ENCODE assay signal across 24 mouse cellular contexts in the genomic region with DNA sequence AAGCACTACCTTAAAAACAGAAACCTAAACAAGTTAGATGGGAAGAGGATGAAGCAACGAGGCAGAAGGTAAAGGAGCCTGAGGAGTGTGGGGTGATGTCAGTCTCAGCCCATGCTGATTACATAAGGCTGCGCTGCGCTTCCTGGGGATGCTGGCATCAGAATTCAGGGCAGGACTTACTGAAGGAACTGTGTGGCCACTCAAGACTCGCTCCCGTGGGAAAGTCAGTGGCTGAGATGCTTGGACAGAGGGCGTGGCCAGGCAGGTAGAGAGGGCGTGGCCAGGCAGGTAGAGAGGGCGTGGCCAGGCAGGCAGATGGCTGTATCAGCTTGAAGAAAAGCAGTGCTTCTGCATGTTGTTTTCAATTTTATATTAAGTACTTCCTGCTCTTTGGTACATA. TPM values are rescaled to one million over a fixed set of nuclear protein-coding genes. Genes with fewer than 3 reads are reported as not detected.
DNase-seq lines count a peak whose midpoint lies in the region; ATAC-seq and TF ChIP-seq lines count a peak whose summit lies in the region.
"Had no signal": no experiment of that assay in that cellular context is flagged by ENCODE, and none has a peak within 500 bp of the region (broad histone marks: within the 10 kb centered on the region; RNA-seq: fewer than 3 reads in every experiment).

No protein-coding gene starts in this region.

- H3K9ac ChIP-seq in intestine, embryonic 15.5 days: no peak overlapping the region
- no peak overlapping the region for H3K9ac ChIP-seq in intestine, postnatal 0 days (ENCODE audit: low read depth, low read length)
- no peak overlapping the region for H3K9ac ChIP-seq in midbrain, postnatal 0 days (replicated peaks; ENCODE audit: low read length, poor library complexity, severe bottlenecking)
- H3K9ac ChIP-seq: forebrain, embryonic 15.5 days; heart, embryonic 15.5 days; lung, embryonic 14.5 days; stomach, embryonic 15.5 days had no signal

- H3K9me3 ChIP-seq in intestine, embryonic 15.5 days: no peaks in the 10 kb centered on the region
- H3K9me3 ChIP-seq in intestine, postnatal 0 days (ENCODE audit: control insufficient read depth): no peaks in the 10 kb centered on the region
- H3K9me3 ChIP-seq in midbrain, postnatal 0 days (ENCODE audit: low read length): no peaks in the 10 kb centered on the region
- H3K9me3 ChIP-seq: forebrain, embryonic 15.5 days; heart, embryonic 15.5 days; megakaryocyte, embryonic 14.5 days; stomach, embryonic 15.5 days had no signal

- H3K27me3 ChIP-seq in intestine, embryonic 15.5 days (replicated peaks): no peaks in the 10 kb centered on the region
- no peaks in the 10 kb centered on the region for H3K27me3 ChIP-seq in intestine, postnatal 0 days (replicated peaks; ENCODE audit: control insufficient read depth, insufficient read depth, low read length)
- no peaks in the 10 kb centered on the region for H3K27me3 ChIP-seq in midbrain, postnatal 0 days (ENCODE audit: insufficient read depth, low read length)
- H3K27me3 ChIP-seq: forebrain, embryonic 15.5 days; heart, embryonic 15.5 days; megakaryocyte, embryonic 14.5 days; Patski; stomach, embryonic 15.5 days had no signal

- WGBS in intestine, embryonic 15.5 days: 74% methylated on average over 8 of the region's 8 CpGs
- WGBS in intestine, postnatal 0 days: 65% methylated on average over 8 of the region's 8 CpGs
- WGBS in midbrain, postnatal 0 days: 76% methylated on average over 8 of the region's 8 CpGs

- no peak overlapping the region for H3K4me3 ChIP-seq in intestine, embryonic 15.5 days (replicated peaks)
- H3K4me3 ChIP-seq in intestine, postnatal 0 days (ENCODE audit: low read depth, low read length): no peak overlapping the region
- H3K4me3 ChIP-seq in midbrain, postnatal 0 days (ENCODE audit: low read depth, low read length): no peak overlapping the region
- H3K4me3 ChIP-seq: forebrain, embryonic 15.5 days; heart, adult 2 months; heart, embryonic 15.5 days; megakaryocyte, embryonic 14.5 days; myocyte; stomach, embryonic 15.5 days had no signal

- DNase-seq in cerebellum, adult 11-12 months: peak; percentile 39
- DNase-seq in cerebellum, adult 11 months: no peak
- peak; percentile 27 for DNase-seq in gonadal fat pad, adult 2 months (ENCODE audit: low read depth)
- peak; percentile 63 for DNase-seq in lung, postnatal 25 days (ENCODE audit: low spot score)
- DNase-seq in midbrain, postnatal 0 days (ENCODE audit: low spot score): no peak
- DNase-seq: adrenal gland, adult 8-10 months; heart, adult 2 months; heart, postnatal 4 days; kidney, adult 18-20 months; left cerebral cortex, postnatal 4 days; lung, embryonic 14.5 days; midbrain, embryonic 14.5 days had no signal

- no peak overlapping the region for H3K27ac ChIP-seq in intestine, embryonic 15.5 days
- no peak overlapping the region for H3K27ac ChIP-seq in intestine, postnatal 0 days (ENCODE audit: low read depth, low read length)
- no peak overlapping the region for H3K27ac ChIP-seq in midbrain, postnatal 0 days (ENCODE audit: low read depth, low read length)
- H3K27ac ChIP-seq: forebrain, embryonic 15.5 days; heart, adult 2 months; heart, embryonic 15.5 days; kidney, postnatal 0 days; stomach, embryonic 15.5 days had no signal

- H3K36me3 ChIP-seq in intestine, embryonic 15.5 days: peaks cover 14% of the 10 kb centered on the region
- peaks cover 72% of the 10 kb centered on the region for H3K36me3 ChIP-seq in intestine, postnatal 0 days (ENCODE audit: control insufficient read depth, insufficient read depth)
- H3K36me3 ChIP-seq in midbrain, postnatal 0 days (ENCODE audit: insufficient read depth, low read length): peaks cover 57% of the 10 kb centered on the region

- ATAC-seq in intestine, embryonic 15.5 days: peak; percentile 43; the same call in 1 of the 2 replicates
- no peak for ATAC-seq in intestine, postnatal 0 days
- no peak for ATAC-seq in granulocyte monocyte progenitor cell, adult 5-6 weeks (replicated peaks; ENCODE audit: poor library complexity, severe bottlenecking)
- no peak for ATAC-seq in midbrain, postnatal 0 days (ENCODE audit: low FRiP score)
- ATAC-seq: CD4-positive, CD25-positive, alpha-beta regulatory T cell, adult 4 months; forebrain, embryonic 15.5 days; hindbrain, embryonic 16.5 days; Patski had no signal

- no peak overlapping the region for H3K4me2 ChIP-seq in intestine, embryonic 15.5 days (replicated peaks)
- H3K4me2 ChIP-seq in intestine, postnatal 0 days (replicated peaks; ENCODE audit: low read depth): no peak overlapping the region
- no peak overlapping the region for H3K4me2 ChIP-seq in midbrain, postnatal 0 days (ENCODE audit: low read depth, low read length, poor library complexity, severe bottlenecking)
- H3K4me2 ChIP-seq: forebrain, embryonic 15.5 days; heart, embryonic 15.5 days; lung, embryonic 14.5 days; stomach, embryonic 15.5 days had no signal

- no peaks in the 10 kb centered on the region for H3K4me1 ChIP-seq in intestine, embryonic 15.5 days (replicated peaks)
- H3K4me1 ChIP-seq in intestine, postnatal 0 days (replicated peaks; ENCODE audit: control insufficient read depth, insufficient read depth, low read length): no peaks in the 10 kb centered on the region
- no peaks in the 10 kb centered on the region for H3K4me1 ChIP-seq in midbrain, postnatal 0 days (ENCODE audit: insufficient read depth, low read length)
- H3K4me1 ChIP-seq: forebrain, embryonic 15.5 days; heart, embryonic 15.5 days; stomach, embryonic 15.5 days had no signal

- TF ChIP-seq CTCF in intestine, postnatal 0 days (IDR thresholded peaks at IDR 0.05; ENCODE audit: low read depth): no peak
- no peak for TF ChIP-seq CTCF in midbrain, postnatal 0 days (IDR thresholded peaks at IDR 0.05)

RNA-seq across cellular contexts. Expression of a gene that starts 26.5 kb away (rescaled TPM):
- polyA plus RNA-seq in intestine, embryonic 15.5 days (2015; fragmentation: Nextera tagmentation; extraction: Ambion mirVana): 20.4 and 20.7 TPM in 2 replicates
- polyA plus RNA-seq in intestine, postnatal 0 days (2015; fragmentation: Nextera tagmentation; extraction: Ambion mirVana): 15.8 and 19.4 TPM in 2 replicates
- polyA plus RNA-seq in gonadal fat pad, adult 2 months (2012; rRNA removed): 37.2 and 41.0 TPM in 2 replicates
- 25.6 and 31.5 TPM in 2 replicates for total RNA-seq in granulocyte monocyte progenitor cell, adult 5-6 weeks (2014; fragmentation: Nextera tagmentation)
- total RNA-seq in granulocyte monocyte progenitor cell, adult 5-6 weeks (2017): 5.2 and 7.2 TPM in 2 replicates
- 21.0 and 30.6 TPM in 2 replicates for total RNA-seq in midbrain, postnatal 0 days (2014; rRNA removed)
- 30.4 and 31.5 TPM in 2 replicates for polyA plus RNA-seq in midbrain, postnatal 0 days (2015; fragmentation: Nextera tagmentation; extraction: Ambion mirVana)

RNA-seq across cellular contexts. Expression of a gene that starts 26.7 kb away (rescaled TPM):
- 17.0 and 17.8 TPM in 2 replicates for polyA plus RNA-seq in intestine, embryonic 15.5 days (2015; fragmentation: Nextera tagmentation; extraction: Ambion mirVana)
- polyA plus RNA-seq in intestine, postnatal 0 days (2015; fragmentation: Nextera tagmentation; extraction: Ambion mirVana): 7.3 and 7.7 TPM in 2 replicates
- 4.7 and 5.0 TPM in 2 replicates for polyA plus RNA-seq in gonadal fat pad, adult 2 months (2012; rRNA removed)
- 9.2 and 12.2 TPM in 2 replicates for total RNA-seq in granulocyte monocyte progenitor cell, adult 5-6 weeks (2014; fragmentation: Nextera tagmentation)
- total RNA-seq in granulocyte monocyte progenitor cell, adult 5-6 weeks (2017): 10.0 and 18.2 TPM in 2 replicates
- total RNA-seq in midbrain, postnatal 0 days (2014; rRNA removed): 11.7 and 16.2 TPM in 2 replicates
- 12.3 TPM in 2 replicates for polyA plus RNA-seq in midbrain, postnatal 0 days (2015; fragmentation: Nextera tagmentation; extraction: Ambion mirVana)

RNA-seq across cellular contexts. Expression of a gene that starts 34.3 kb away (rescaled TPM):
- 140 and 143 TPM in 2 replicates for polyA plus RNA-seq in intestine, embryonic 15.5 days (2015; fragmentation: Nextera tagmentation; extraction: Ambion mirVana)
- polyA plus RNA-seq in intestine, postnatal 0 days (2015; fragmentation: Nextera tagmentation; extraction: Ambion mirVana): 92.3 and 94.0 TPM in 2 replicates
- 97.9 and 103 TPM in 2 replicates for polyA plus RNA-seq in gonadal fat pad, adult 2 months (2012; rRNA removed)
- total RNA-seq in granulocyte monocyte progenitor cell, adult 5-6 weeks (2014; fragmentation: Nextera tagmentation): 66.5 and 81.6 TPM in 2 replicates
- 33.2 and 40.2 TPM in 2 replicates for total RNA-seq in granulocyte monocyte progenitor cell, adult 5-6 weeks (2017)
- 95.8 and 101 TPM in 2 replicates for total RNA-seq in midbrain, postnatal 0 days (2014; rRNA removed)
- polyA plus RNA-seq in midbrain, postnatal 0 days (2015; fragmentation: Nextera tagmentation; extraction: Ambion mirVana): 96.6 and 99.3 TPM in 2 replicates

RNA-seq across cellular contexts. Expression of a gene that starts 34.3 kb away (rescaled TPM):
- 7.8 and 8.0 TPM in 2 replicates for polyA plus RNA-seq in intestine, embryonic 15.5 days (2015; fragmentation: Nextera tagmentation; extraction: Ambion mirVana)
- polyA plus RNA-seq in intestine, postnatal 0 days (2015; fragmentation: Nextera tagmentation; extraction: Ambion mirVana): 2.6 and 3.3 TPM in 2 replicates
- 15.1 and 16.5 TPM in 2 replicates for polyA plus RNA-seq in gonadal fat pad, adult 2 months (2012; rRNA removed)
- total RNA-seq in granulocyte monocyte progenitor cell, adult 5-6 weeks (2014; fragmentation: Nextera tagmentation): 7.0 and 10.3 TPM in 2 replicates
- total RNA-seq in granulocyte monocyte progenitor cell, adult 5-6 weeks (2017): 5.8 and 8.7 TPM in 2 replicates
- 14.9 and 20.5 TPM in 2 replicates for total RNA-seq in midbrain, postnatal 0 days (2014; rRNA removed)
- 9.7 and 10.7 TPM in 2 replicates for polyA plus RNA-seq in midbrain, postnatal 0 days (2015; fragmentation: Nextera tagmentation; extraction: Ambion mirVana)

RNA-seq across cellular contexts. Expression of a gene that starts 46.0 kb away (rescaled TPM):
- 12.5 and 13.7 TPM in 2 replicates for polyA plus RNA-seq in intestine, embryonic 15.5 days (2015; fragmentation: Nextera tagmentation; extraction: Ambion mirVana)
- 5.5 and 6.1 TPM in 2 replicates for polyA plus RNA-seq in intestine, postnatal 0 days (2015; fragmentation: Nextera tagmentation; extraction: Ambion mirVana)
- 18.2 and 22.9 TPM in 2 replicates for polyA plus RNA-seq in gonadal fat pad, adult 2 months (2012; rRNA removed)
- 27.0 and 28.1 TPM in 2 replicates for total RNA-seq in granulocyte monocyte progenitor cell, adult 5-6 weeks (2014; fragmentation: Nextera tagmentation)
- total RNA-seq in granulocyte monocyte progenitor cell, adult 5-6 weeks (2017): 13.3 and 24.6 TPM in 2 replicates
- total RNA-seq in midbrain, postnatal 0 days (2014; rRNA removed): 55.6 and 59.5 TPM in 2 replicates
- polyA plus RNA-seq in midbrain, postnatal 0 days (2015; fragmentation: Nextera tagmentation; extraction: Ambion mirVana): 19.3 and 20.7 TPM in 2 replicates

Comparison
In these comparisons a context has a peak if more than half of its experiments do, and no peak if none do; other contexts are left out.
1. DNase-seq: peak in cerebellum, adult 11-12 months (single experiment), gonadal fat pad, adult 2 months (single experiment) and lung, postnatal 25 days (single experiment); none in cerebellum, adult 11 months (single experiment) and midbrain, postnatal 0 days (single experiment).